Mouse (Mus musculus) liver, embryonic 11.5 days (tissue): ENCODE data around the gene Kcnk5. TPM values are rescaled to one million over a fixed set of nuclear protein-coding genes. Genes with fewer than 3 reads are reported as not detected.
A peak's percentile ranks its signal among the peaks of the same experiment; 100 is the strongest.

Experiments
- ATAC-seq: fragments of 200-750 bp; cut with Nextera tagmentation; replicated peaks from 2 replicates; pipeline ENCODE4 v1.8.0; 2017; ENCODE audit warnings: moderate number of reproducible peaks, mild to moderate bottlenecking, moderate TSS enrichment, moderate library complexity; ENCODE audit not compliant: low FRiP score
- DNase-seq: peaks from one replicate; pipeline ENCODE4 v3.0.0-alpha.2; 2017; ENCODE audit warnings: low spot score
- H3K27ac ChIP-seq: fragments of 300-500 bp; sonication (generic); 2 replicates; pipeline ENCODE4 v1.5.1; 2014; ENCODE audit warnings: mild to moderate bottlenecking, low read depth, low read length, control low read depth
- H3K27me3 ChIP-seq: fragments of 300-500 bp; sonication (generic); replicated peaks from 2 replicates; pipeline ENCODE4 v1.6.1; 2014; ENCODE audit warnings: low read length, mixed read lengths; ENCODE audit not compliant: control insufficient read depth, insufficient read depth
- H3K36me3 ChIP-seq: fragments of 300-500 bp; sonication (generic); 2 replicates; pipeline ENCODE4 v1.6.1; 2014; ENCODE audit warnings: mild to moderate bottlenecking, low read length, moderate library complexity, mixed read lengths; ENCODE audit not compliant: control insufficient read depth, insufficient read depth
- H3K4me1 ChIP-seq: fragments of 300-500 bp; sonication (generic); replicated peaks from 2 replicates; pipeline ENCODE4 v1.6.1; 2014; ENCODE audit warnings: low read length, mixed read lengths; ENCODE audit not compliant: control insufficient read depth, insufficient read depth
- H3K4me2 ChIP-seq: fragments of 300-500 bp; sonication (generic); 2 replicates; pipeline ENCODE4 v1.6.1; 2014; ENCODE audit warnings: mild to moderate bottlenecking, control low read depth, moderate library complexity
- H3K4me3 ChIP-seq: fragments of 300-500 bp; sonication (generic); 2 replicates; pipeline ENCODE4 v1.5.1; 2014; ENCODE audit warnings: low read depth, low read length, control low read depth
- H3K9ac ChIP-seq: fragments of 300-500 bp; sonication (generic); 2 replicates; pipeline ENCODE4 v1.6.1; 2014; ENCODE audit warnings: low read depth, low read length, control low read depth
- H3K9me3 ChIP-seq: fragments of 300-500 bp; sonication (generic); 2 replicates; pipeline ENCODE4 v1.6.1; 2016; ENCODE audit warnings: low read length, inconsistent platforms, mixed read lengths; ENCODE audit not compliant: control insufficient read depth
- WGBS: fragments of 180-500 bp; shearing (Covaris S2); extraction: QIAGEN DNeasy Blood & Tissue Kit; methylation state at CpG from one replicate; pipeline ENCODE4 v1.1.7; 2014; 5-methylcytosine and 5-hydroxymethylcytosine counted together
- polyA plus RNA-seq: library from polyadenylated mRNA; unstranded; fragments of >200 nt; fragmentation: Nextera tagmentation; extraction: Ambion mirVana; gene quantifications from 2 replicates; pipeline ENCODE4 v1.2.1, GENCODE M21; 2014

Kcnk5 gene
- polyA plus RNA-seq, 1 experiment from 2014 or later = 9.6 TPM

- Histone ChIP-seq H3K4me2 (no peak overlapping the region), H3K36me3 (no peaks in the 10 kb centered on the region), H3K27me3 (no peaks in the 10 kb centered on the region), H3K4me3 (no peak overlapping the region), H3K9ac (no peak overlapping the region), H3K9me3 (no peaks in the 10 kb centered on the region), H3K27ac (no peak overlapping the region), H3K4me1 (no peaks in the 10 kb centered on the region)
- DNase-seq (no peak), ATAC-seq (no peak)
- WGBS = 76% methylated on average over 15 of the region's 15 CpGs
Observed at GRCm38 (mm10) chr14:20127406-20128087, 54.1 kb downstream of the Kcnk5 start.

- H3K4me1 ChIP-seq = 0 out of 2 replicates have a peak, but pooled peaks cover 4% of the 10 kb centered on the region
- H3K4me2 ChIP-seq = no peak overlapping the region
- DNase-seq (no peak), ATAC-seq (no peak)
- H3K4me3 ChIP-seq = no peak overlapping the region
- no peak overlapping the region for H3K9ac ChIP-seq
- H3K27ac ChIP-seq = no peak overlapping the region
- H3K27me3 ChIP-seq = no peaks in the 10 kb centered on the region
- no peaks in the 10 kb centered on the region for H3K36me3 ChIP-seq
- no peaks in the 10 kb centered on the region for H3K9me3 ChIP-seq
- WGBS = 47% methylated on average over 5 of the region's 5 CpGs
Observed at GRCm38 (mm10) chr14:20120868-20121267, 60.7 kb downstream of the Kcnk5 start.

- Histone ChIP-seq H3K27ac (no peak overlapping the region), H3K4me1 (0 out of 2 replicates have a peak, but pooled peaks cover 4% of the 10 kb centered on the region), H3K36me3 (no peaks in the 10 kb centered on the region), H3K9me3 (no peaks in the 10 kb centered on the region), H3K4me2 (no peak overlapping the region), H3K4me3 (no peak overlapping the region), H3K9ac (no peak overlapping the region), H3K27me3 (no peaks in the 10 kb centered on the region)
- 91% methylated on average over 11 of the region's 11 CpGs for WGBS
- DNase-seq (no peak), ATAC-seq (no peak)
Observed at GRCm38 (mm10) chr14:20120012-20120411, 61.6 kb downstream of the Kcnk5 start.

GRCm38 (mm10) chr14:20116149-20116605 is 65.4 kb downstream of the Kcnk5 start:
- ATAC-seq = no peak
- Histone ChIP-seq H3K9me3 (no peaks in the 10 kb centered on the region), H3K4me2 (no peak overlapping the region), H3K9ac (no peak overlapping the region), H3K36me3 (no peaks in the 10 kb centered on the region), H3K4me1 (0 out of 2 replicates have a peak, but pooled peaks cover 4% of the 10 kb centered on the region), H3K27me3 (no peaks in the 10 kb centered on the region), H3K27ac (no peak overlapping the region), H3K4me3 (no peak overlapping the region)
- 59% methylated on average over 9 of the region's 9 CpGs for WGBS
- DNase-seq = no peak

GRCm38 (mm10) chr14:20114951-20115350 is 66.7 kb downstream of the Kcnk5 start:
- DNase-seq = no peak
- H3K27me3 ChIP-seq = no peaks in the 10 kb centered on the region
- no peak overlapping the region for H3K9ac ChIP-seq
- 0 out of 2 replicates have a peak, but pooled peaks cover 4% of the 10 kb centered on the region for H3K4me1 ChIP-seq
- H3K4me2 ChIP-seq = no peak overlapping the region
- no peaks in the 10 kb centered on the region for H3K36me3 ChIP-seq
- H3K4me3 ChIP-seq = no peak overlapping the region
- H3K27ac ChIP-seq = no peak overlapping the region
- WGBS = 77% methylated on average over 6 of the region's 6 CpGs
- no peak for ATAC-seq
- H3K9me3 ChIP-seq = no peaks in the 10 kb centered on the region

GRCm38 (mm10) chr14:20113964-20114363 is 67.6 kb downstream of the Kcnk5 start:
- Histone ChIP-seq H3K27me3 (no peaks in the 10 kb centered on the region), H3K4me1 (0 out of 2 replicates have a peak, but pooled peaks cover 4% of the 10 kb centered on the region), H3K4me2 (no peak overlapping the region), H3K4me3 (no peak overlapping the region), H3K9me3 (no peaks in the 10 kb centered on the region), H3K36me3 (no peaks in the 10 kb centered on the region), H3K27ac (no peak overlapping the region), H3K9ac (no peak overlapping the region)
- peak; percentile 67 for ATAC-seq
- WGBS = 5% methylated on average over 6 of the region's 6 CpGs
- DNase-seq = peak; percentile 84

GRCm38 (mm10) chr14:20113189-20113961 is 68.2 kb downstream of the Kcnk5 start:
- H3K9ac ChIP-seq = no peak overlapping the region
- H3K27me3 ChIP-seq = no peaks in the 10 kb centered on the region
- 0 out of 2 replicates have a peak, but pooled peaks cover 4% of the 10 kb centered on the region for H3K4me1 ChIP-seq
- 46% methylated on average over 7 of the region's 7 CpGs for WGBS
- H3K4me2 ChIP-seq = no peak overlapping the region
- H3K4me3 ChIP-seq = no peak overlapping the region
- DNase-seq = no peak
- peak; percentile 16; the same call in 1 of the 2 replicates for ATAC-seq
- no peaks in the 10 kb centered on the region for H3K36me3 ChIP-seq
- no peak overlapping the region for H3K27ac ChIP-seq
- H3K9me3 ChIP-seq = no peaks in the 10 kb centered on the region

GRCm38 (mm10) chr14:20112218-20112617 is 69.4 kb downstream of the Kcnk5 start:
- DNase-seq (no peak), ATAC-seq (no peak)
- Histone ChIP-seq H3K4me3 (no peak overlapping the region), H3K4me1 (0 out of 2 replicates have a peak, but pooled peaks cover under 1% of the 10 kb centered on the region), H3K27ac (no peak overlapping the region), H3K36me3 (no peaks in the 10 kb centered on the region), H3K4me2 (no peak overlapping the region), H3K9me3 (no peaks in the 10 kb centered on the region), H3K27me3 (no peaks in the 10 kb centered on the region), H3K9ac (no peak overlapping the region)
- 57% methylated on average over 3 of the region's 3 CpGs for WGBS
